8 mouse cellular contexts compared by ENCODE assay signal in genomic region chr9:85749922-85750509, GRCm38 (mm10). TPM values are rescaled to one million over a fixed set of nuclear protein-coding genes. Genes with fewer than 3 reads are reported as not detected.
DNase-seq lines count a peak whose midpoint lies in the region; ATAC-seq and TF ChIP-seq lines count a peak whose summit lies in the region.

No protein-coding gene starts in this region.

- H3K9ac ChIP-seq in intestine, postnatal 0 days (ENCODE audit: low read depth, low read length) = peak overlapping the region; percentile 92
- H3K9ac ChIP-seq in midbrain, embryonic 11.5 days (ENCODE audit: low read length) = peak overlapping the region; percentile 95

- DNase-seq in heart, adult 8-10 months (ENCODE audit: low spot score) = peak; percentile 53
- DNase-seq in heart, postnatal 14 days = no peak
- DNase-seq in midbrain, embryonic 11.5 days (ENCODE audit: low spot score, missing footprints) = no peak
- no peak for DNase-seq in cerebellum, postnatal 14 days
- no peak for DNase-seq in gastrocnemius, postnatal 36 days

- TF ChIP-seq CTCF in E14TG2a.4 (conservative IDR thresholded peaks at IDR 0.05; ENCODE audit: low read length) = no peak
- TF ChIP-seq CTCF in intestine, postnatal 0 days (IDR thresholded peaks at IDR 0.05; ENCODE audit: low read depth) = no peak

- H3K9me3 ChIP-seq in E14TG2a.4 (ENCODE audit: low read length) = no peaks in the 10 kb centered on the region
- H3K9me3 ChIP-seq in erythroblast, embryonic 14.5 days (ENCODE audit: control insufficient read depth, low read length) = no peaks in the 10 kb centered on the region
- H3K9me3 ChIP-seq in intestine, postnatal 0 days (ENCODE audit: control insufficient read depth) = no peaks in the 10 kb centered on the region
- no peaks in the 10 kb centered on the region for H3K9me3 ChIP-seq in midbrain, embryonic 11.5 days (ENCODE audit: control insufficient read depth, low read length)

- H3K4me2 ChIP-seq in intestine, postnatal 0 days (replicated peaks; ENCODE audit: low read depth) = peak overlapping the region; percentile 70
- H3K4me2 ChIP-seq in midbrain, embryonic 11.5 days = peak overlapping the region; percentile 61

- H3K27me3 ChIP-seq in E14TG2a.4 (ENCODE audit: insufficient read depth, low read length) = no peaks in the 10 kb centered on the region
- no peaks in the 10 kb centered on the region for H3K27me3 ChIP-seq in erythroblast, embryonic 14.5 days (ENCODE audit: control insufficient read depth)
- H3K27me3 ChIP-seq in intestine, postnatal 0 days (replicated peaks; ENCODE audit: control insufficient read depth, insufficient read depth, low read length) = no peaks in the 10 kb centered on the region
- H3K27me3 ChIP-seq in midbrain, embryonic 11.5 days (ENCODE audit: control insufficient read depth, insufficient read depth, low read length) = no peaks in the 10 kb centered on the region

- H3K4me3 ChIP-seq in E14TG2a.4 (replicated peaks; ENCODE audit: low read length) = peak overlapping the region; percentile 94
- H3K4me3 ChIP-seq in erythroblast, embryonic 14.5 days (replicated peaks) = peak overlapping the region; percentile 97
- peak overlapping the region; percentile 100 for H3K4me3 ChIP-seq in intestine, postnatal 0 days (ENCODE audit: low read depth, low read length)
- H3K4me3 ChIP-seq in midbrain, embryonic 11.5 days (ENCODE audit: low read depth, low read length) = peak overlapping the region; percentile 89

- intact Hi-C loops in heart, postnatal 14 days (cut with DNase I) = no loop called here
- intact Hi-C loops in gastrocnemius, postnatal 36 days (cut with DNase I) = loop anchor here (10.0 kb wide), 1 partner anchor 825 kb away; the partner anchor contains the start of genes Pgm3 and Rwdd2a

- peaks cover 18% of the 10 kb centered on the region for H3K4me1 ChIP-seq in E14TG2a.4 (replicated peaks; ENCODE audit: low read depth, low read length)
- H3K4me1 ChIP-seq in erythroblast, embryonic 14.5 days (ENCODE audit: control insufficient read depth) = peaks cover 49% of the 10 kb centered on the region
- no peaks in the 10 kb centered on the region for H3K4me1 ChIP-seq in intestine, postnatal 0 days (replicated peaks; ENCODE audit: control insufficient read depth, insufficient read depth, low read length)
- peaks cover 6% of the 10 kb centered on the region; the same call in 1 of the 2 replicates for H3K4me1 ChIP-seq in midbrain, embryonic 11.5 days (ENCODE audit: control insufficient read depth, insufficient read depth, low read length)

- 0 out of 2 replicates have a peak, but pooled peaks cover 9% of the 10 kb centered on the region for H3K36me3 ChIP-seq in E14TG2a.4 (ENCODE audit: insufficient read depth, low read length)
- H3K36me3 ChIP-seq in erythroblast, embryonic 14.5 days (ENCODE audit: control insufficient read depth) = peaks cover 20% of the 10 kb centered on the region
- H3K36me3 ChIP-seq in intestine, postnatal 0 days (ENCODE audit: control insufficient read depth, insufficient read depth) = no peaks in the 10 kb centered on the region
- no peaks in the 10 kb centered on the region for H3K36me3 ChIP-seq in midbrain, embryonic 11.5 days (ENCODE audit: control insufficient read depth, insufficient read depth, low read length)

- 9% methylated on average over 5 of the region's 5 CpGs for WGBS in intestine, postnatal 0 days
- WGBS in midbrain, embryonic 11.5 days = 35% methylated on average over 5 of the region's 5 CpGs

- peak; percentile 44 for ATAC-seq in intestine, postnatal 0 days
- ATAC-seq in midbrain, embryonic 11.5 days (ENCODE audit: low FRiP score) = no peak

- H3K27ac ChIP-seq in intestine, postnatal 0 days (ENCODE audit: low read depth, low read length) = peak overlapping the region; percentile 98
- peak overlapping the region; percentile 93; the same call in 1 of the 2 replicates for H3K27ac ChIP-seq in midbrain, embryonic 11.5 days (ENCODE audit: low read depth, low read length)

RNA-seq across cellular contexts. Expression of gene Ibtk, which starts 0.9 kb away (rescaled TPM):
- 10 to 100 TPM; 29.9 to 33.3 (median 30.4) TPM for total RNA-seq in heart, adult 8-10 months (2022)
- total RNA-seq in heart, postnatal 14 days (2021) = 10 to 100 TPM; 36.3 to 37.2 TPM
- polyA plus RNA-seq in erythroblast, embryonic 14.5 days (2012) = 0.85 and 0.94 TPM in 2 replicates
- polyA plus RNA-seq in intestine, postnatal 0 days (2015; fragmentation: Nextera tagmentation; extraction: Ambion mirVana) = 8.9 and 9.9 TPM in 2 replicates
- 42.5 and 46.4 TPM in 2 replicates for polyA plus RNA-seq in midbrain, embryonic 11.5 days (2014; fragmentation: Nextera tagmentation; extraction: Ambion mirVana)
- total RNA-seq in gastrocnemius, postnatal 36 days (2021) = 10 to 100 TPM; 51.5 to 56.4 TPM
